Comparison of ENCODE assay signal across 12 mouse cellular contexts in the genomic region with DNA sequence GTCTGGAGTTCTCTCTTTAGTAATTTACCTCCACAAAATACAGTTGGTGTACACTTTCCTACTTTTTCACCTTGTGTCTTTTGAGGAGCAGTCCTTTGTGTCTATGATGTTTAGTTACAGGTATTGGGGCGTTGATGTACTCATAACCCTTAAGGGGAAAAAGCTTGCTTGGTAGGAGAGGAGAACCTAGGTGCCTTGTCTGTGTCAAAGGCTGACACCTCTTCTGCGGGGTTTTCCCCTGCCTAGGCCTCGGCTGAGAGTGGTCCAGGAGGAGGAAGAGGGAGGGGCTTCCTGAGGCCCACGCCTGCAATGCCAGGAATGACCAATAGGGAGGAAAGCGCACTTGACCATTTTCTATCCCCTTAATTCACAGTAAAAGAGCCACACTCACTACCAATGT. TPM values are rescaled to one million over a fixed set of nuclear protein-coding genes. Genes with fewer than 3 reads are reported as not detected.
A peak's percentile ranks its signal among the peaks of the same experiment; 100 is the strongest.
DNase-seq lines count a peak whose midpoint lies in the region; ATAC-seq and TF ChIP-seq lines count a peak whose summit lies in the region.
"Had no signal": no experiment of that assay in that cellular context is flagged by ENCODE, and none has a peak within 500 bp of the region (broad histone marks: within the 10 kb centered on the region; RNA-seq: fewer than 3 reads in every experiment).

No protein-coding gene starts in this region.

- H3K4me3 ChIP-seq in liver, adult 2 months (ENCODE audit: insufficient read depth, low read depth, low read length) = no peak overlapping the region
- no peak overlapping the region for H3K4me3 ChIP-seq in limb, embryonic 10.5 days
- H3K4me3 ChIP-seq: liver, embryonic 13.5 days; neural tube, embryonic 12.5 days had no signal

- no peaks in the 10 kb centered on the region for H3K79me2 ChIP-seq in liver, adult 2 months (ENCODE audit: control insufficient read depth, insufficient read depth, low read length)

- H3K36me3 ChIP-seq in liver, adult 2 months (ENCODE audit: control insufficient read depth, insufficient read depth, low read length) = no peaks in the 10 kb centered on the region
- no peaks in the 10 kb centered on the region for H3K36me3 ChIP-seq in limb, embryonic 10.5 days
- H3K36me3 ChIP-seq: liver, embryonic 13.5 days; neural tube, embryonic 12.5 days had no signal

- TF ChIP-seq CTCF in liver, adult 2 months (IDR thresholded peaks at IDR 0.05; ENCODE audit: low read depth, low read length) = 0 out of 2 replicates have a peak, but pooled peaks have one; percentile 7

- H3K9me3 ChIP-seq in limb, embryonic 10.5 days (replicated peaks) = no peaks in the 10 kb centered on the region
- H3K9me3 ChIP-seq: liver, embryonic 13.5 days had no signal

- no peak for TF ChIP-seq POLR2A in liver, adult 2 months (IDR thresholded peaks at IDR 0.05; ENCODE audit: extremely low read depth, insufficient read depth, low read length)

- WGBS in liver, adult 2 months = 53% methylated on average over 5 of the region's 5 CpGs
- WGBS in limb, embryonic 10.5 days = 43% methylated on average over 5 of the region's 5 CpGs

- no peaks in the 10 kb centered on the region for H3K4me1 ChIP-seq in liver, adult 2 months (ENCODE audit: control insufficient read depth, insufficient read depth, low read length)
- H3K4me1 ChIP-seq in limb, embryonic 10.5 days = no peaks in the 10 kb centered on the region
- H3K4me1 ChIP-seq: liver, embryonic 13.5 days; neural tube, embryonic 12.5 days had no signal

- no peak overlapping the region for H3K27ac ChIP-seq in liver, adult 2 months (replicated peaks; ENCODE audit: insufficient read depth, low read depth, low read length)
- H3K27ac ChIP-seq in limb, embryonic 10.5 days = no peak overlapping the region
- H3K27ac ChIP-seq: liver, embryonic 13.5 days; neural tube, embryonic 12.5 days had no signal

- ATAC-seq in erythroblast, adult 5-6 weeks (replicated peaks; ENCODE audit: low FRiP score, poor library complexity, severe bottlenecking) = no peak

- no peaks in the 10 kb centered on the region for H3K27me3 ChIP-seq in liver, adult 2 months (ENCODE audit: control insufficient read depth, insufficient read depth, low read length)
- no peaks in the 10 kb centered on the region for H3K27me3 ChIP-seq in limb, embryonic 10.5 days (ENCODE audit: low read depth, poor library complexity, severe bottlenecking)
- H3K27me3 ChIP-seq: liver, embryonic 13.5 days; neural tube, embryonic 12.5 days had no signal

- H3K9ac ChIP-seq in liver, adult 2 months (ENCODE audit: low read depth, low read length) = no peak overlapping the region
- H3K9ac ChIP-seq: liver, embryonic 13.5 days; neural tube, embryonic 12.5 days had no signal

- no peak for DNase-seq in liver, adult 2 months (ENCODE audit: extremely low read depth, low read depth, low spot score)
- DNase-seq in liver (no peak), R1 (ENCODE audit: low read depth, low spot score) (peak; percentile 80)
- peak; percentile 35 to 37 for DNase-seq in CD8-positive naive resting alpha-beta T cell, adult 2 months (ENCODE audit: low read depth in 2 of 2, low spot score in 2 of 2)
- DNase-seq in limb, embryonic 10.5 days (ENCODE audit: low spot score) = peak; percentile 39
- no peak for DNase-seq in frontal cortex, postnatal 10 days (ENCODE audit: low spot score in 2 of 2)
- no peak for DNase-seq in lung, postnatal 14 days
- DNase-seq: adrenal gland, adult 2 months; cerebellum, adult 9-11 months; liver, embryonic 13.5 days had no signal

RNA-seq across cellular contexts. Expression of gene Myb, which starts 17.9 kb away (rescaled TPM):
- 0.09 TPM in 1 of 2 replicates, not detected in the other for total RNA-seq in liver, adult 2 months (2014; rRNA removed)
- 0.10 TPM in 1 of 2 replicates, not detected in the other for polyA plus RNA-seq in liver, adult 2 months (2012; rRNA removed)
- 4.0 and 5.2 TPM in 2 replicates for polyA plus RNA-seq in limb, embryonic 10.5 days (2016; fragmentation: Nextera tagmentation; extraction: Ambion mirVana)
- 83.8 and 109 TPM in 2 replicates for total RNA-seq in erythroblast, adult 5-6 weeks (2015; ENCODE audit: low replicate concordance)
- 51.7 and 65.7 TPM in 2 replicates for total RNA-seq in erythroblast, adult 5-6 weeks (2017; ENCODE audit: low replicate concordance)

Comparison
In these comparisons a context has a peak if more than half of its experiments do, and no peak if none do; other contexts are left out.
1. DNase-seq: peak in CD8-positive naive resting alpha-beta T cell, adult 2 months (2 of 2), R1 (single experiment) and limb, embryonic 10.5 days (single experiment); none in liver, adult 2 months (single experiment), liver (single experiment), frontal cortex, postnatal 10 days (0 of 2) and lung, postnatal 14 days (single experiment).
2. RNA of gene Myb, which starts 17.9 kb away (total RNA-seq): 51.7 to 109 TPM in erythroblast, adult 5-6 weeks; 0.09 TPM in liver, adult 2 months; every median in the first group is over 10 times any median in the second.